Mouse (Mus musculus) liver, embryonic 14.5 days (tissue): Measurements from ENCODE around the gene 4930578G10Rik. TPM values are rescaled to one million over a fixed set of nuclear protein-coding genes. Genes with fewer than 3 reads are reported as not detected.
"Not testable (repeated sequence)": the region's sequence is repeated elsewhere in the genome, so short reads cannot be mapped to it uniquely, and the experiment has no call there.

ENCODE experiments used
- ATAC-seq: fragments of 200-750 bp; cut with Nextera tagmentation; 2 replicates; pipeline ENCODE4 v1.8.0; 2017; ENCODE audit warnings: moderate number of reproducible peaks, mild to moderate bottlenecking, moderate library complexity; ENCODE audit not compliant: insufficient read depth
- DNase-seq, 3 experiments: peaks; one replicate each; pipeline ENCODE4 v3.0.0-alpha.2; 2012 to 2013; ENCODE audit warnings: low read depth in 3 of 3, low spot score in 3 of 3
- H3K27ac ChIP-seq: fragments of 300-500 bp; sonication (generic); 2 replicates; pipeline ENCODE4 v1.5.1; 2014; ENCODE audit warnings: moderate library complexity, mild to moderate bottlenecking, control low read depth, inconsistent platforms
- H3K27me3 ChIP-seq: fragments of 300-500 bp; sonication (generic); 2 replicates; pipeline ENCODE4 v1.6.1; 2014; ENCODE audit warnings: mild to moderate bottlenecking, low read length, moderate library complexity; ENCODE audit not compliant: control insufficient read depth, insufficient read depth
- H3K36me3 ChIP-seq: fragments of 300-500 bp; sonication (generic); replicated peaks from 2 replicates; pipeline ENCODE4 v1.6.1; 2014; ENCODE audit warnings: low read depth; ENCODE audit not compliant: control insufficient read depth, insufficient read depth
- H3K4me1 ChIP-seq, 2 experiments: fragments of 200-500 bp in 1 of 2; fragments of 300-500 bp in 1 of 2; sonication (generic) in 1 of 2; replicated peaks; 2 replicates each; pipeline ENCODE4 v1.6.1; 2012 to 2014; ENCODE audit warnings: antibody characterized with exemption in 1 of 2, inconsistent platforms in 1 of 2, low read length in 1 of 2; ENCODE audit not compliant: control insufficient read depth in 2 of 2, insufficient read depth in 2 of 2
- H3K4me2 ChIP-seq: fragments of 300-500 bp; sonication (generic); 2 replicates; pipeline ENCODE4 v1.6.1; 2014; ENCODE audit warnings: low read depth, mild to moderate bottlenecking, control low read depth, moderate library complexity
- H3K4me3 ChIP-seq, 2 experiments: fragments of 200-500 bp in 1 of 2; fragments of 300-500 bp in 1 of 2; sonication (generic) in 1 of 2; 2 replicates each; pipeline ENCODE4 v1.5.1; 2012 to 2014; ENCODE audit warnings: low read depth in 2 of 2, low read length in 2 of 2, mild to moderate bottlenecking in 2 of 2, control low read depth in 1 of 2, inconsistent platforms in 1 of 2, moderate library complexity in 1 of 2; ENCODE audit not compliant: insufficient read depth in 1 of 2
- H3K9ac ChIP-seq: fragments of 300-500 bp; sonication (generic); replicated peaks from 2 replicates; pipeline ENCODE4 v1.6.1; 2014; ENCODE audit warnings: mild to moderate bottlenecking, control low read depth, moderate library complexity
- H3K9me3 ChIP-seq: fragments of 300-500 bp; sonication (generic); 2 replicates; pipeline ENCODE4 v1.6.1; 2016; ENCODE audit warnings: low read length, mixed read lengths; ENCODE audit not compliant: control insufficient read depth
- CTCF ChIP-seq: IDR thresholded peaks from 2 replicates; pipeline ENCODE4 v1.5.1; 2016; ENCODE audit warnings: antibody characterized with exemption, low read depth, control low read depth
- EP300 ChIP-seq: IDR thresholded peaks from 2 replicates; pipeline ENCODE4 v1.6.1; 2016; ENCODE audit warnings: antibody characterized with exemption, low read depth
- WGBS: fragments of 180-500 bp; shearing (Covaris S2); extraction: QIAGEN DNeasy Blood & Tissue Kit; methylation state at CpG from one replicate; pipeline ENCODE4 v1.1.7; 2014; ENCODE audit not compliant: insufficient replicate concordance; 5-methylcytosine and 5-hydroxymethylcytosine counted together
- polyA plus RNA-seq, 2 experiments: library from polyadenylated mRNA; depleted of rRNA in 1 of 2; stranded (reverse) in 1 of 2; unstranded in 1 of 2; fragments of >200 nt; fragmentation: Nextera tagmentation in 1 of 2; extraction: Ambion mirVana in 1 of 2; gene quantifications; 2 replicates each; pipeline versions ENCODE4 v1.2.1 to v1.2.3; 2012 to 2014

4930578G10Rik gene
- polyA plus RNA-seq, 2 experiments = not detected

GRCm38 (mm10) chr4:42863487-42863886, 128.1 kb downstream of the 4930578G10Rik start:
- peak overlapping the region; percentile 34 to 50; a peak in 3 of 4 replicates for H3K4me3 ChIP-seq
- peak; percentile 72 for ATAC-seq
- H3K4me2 ChIP-seq = peak overlapping the region; percentile 59
- peak overlapping the region; percentile 59 for H3K9ac ChIP-seq
- DNase-seq, H3K36me3 ChIP-seq, H3K27me3 ChIP-seq, H3K9me3 ChIP-seq: not testable (repeated sequence)
- peak overlapping the region; percentile 83 for H3K27ac ChIP-seq
- peaks cover 44 to 63% of the 10 kb centered on the region in 2 experiments for H3K4me1 ChIP-seq
- TF ChIP-seq EP300 = peak; percentile 45; the same call in 1 of the 2 replicates
- WGBS = 44% methylated on average over 5 of the region's 5 CpGs

GRCm38 (mm10) chr4:42867390-42867789, 132.0 kb downstream of the 4930578G10Rik start:
- Histone ChIP-seq H3K4me2 (peak overlapping the region; percentile 45), H3K9me3 (no peaks in the 10 kb centered on the region), H3K27me3 (no peaks in the 10 kb centered on the region), H3K27ac (peak overlapping the region; percentile 92), H3K4me3 (no peak overlapping the region), H3K36me3 (no peaks in the 10 kb centered on the region), H3K4me1 (peaks cover 51 to 68% of the 10 kb centered on the region in 2 experiments), H3K9ac (peak overlapping the region; percentile 48)
- ATAC-seq (peak; percentile 90), DNase-seq (peak; percentile 82 to 85 (median 82))
- no peak for TF ChIP-seq CTCF
- TF ChIP-seq EP300 = peak; percentile 100
- WGBS = 15% methylated on average over 3 of the region's 3 CpGs

DNA sequence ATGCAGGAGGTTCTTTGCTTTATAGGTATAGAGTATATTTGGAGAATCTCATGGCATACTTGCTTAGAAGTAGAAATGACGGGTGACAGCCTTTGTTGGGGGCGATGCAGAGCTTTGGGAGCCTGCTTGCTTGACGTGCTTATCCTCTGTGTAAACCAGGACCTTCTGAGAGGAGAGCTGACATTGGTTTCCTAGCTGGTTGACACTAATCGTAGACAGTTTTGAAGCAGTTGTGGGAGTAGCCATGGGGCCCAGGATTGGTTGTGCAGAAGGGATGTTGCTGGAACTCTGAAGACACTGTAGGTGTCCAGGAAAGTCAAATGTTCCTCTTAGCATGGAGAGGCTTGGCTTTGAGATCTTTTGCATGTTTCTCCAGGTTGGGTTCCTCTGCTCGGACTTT, 132.8 kb downstream of the 4930578G10Rik start:
- TF ChIP-seq EP300 (no peak), CTCF (no peak)
- ATAC-seq = no peak
- 71% methylated on average over 5 of the region's 5 CpGs for WGBS
- peaks cover 49 to 63% of the 10 kb centered on the region in 2 experiments for H3K4me1 ChIP-seq
- H3K36me3 ChIP-seq = no peaks in the 10 kb centered on the region
- H3K27ac ChIP-seq = peak overlapping the region; percentile 92
- DNase-seq = no peak
- H3K9me3 ChIP-seq = no peaks in the 10 kb centered on the region
- peak overlapping the region; percentile 45 for H3K4me2 ChIP-seq
- H3K4me3 ChIP-seq = no peak overlapping the region
- no peaks in the 10 kb centered on the region for H3K27me3 ChIP-seq
- peak overlapping the region; percentile 48 for H3K9ac ChIP-seq

- Histone ChIP-seq H3K4me2 (no peak overlapping the region), H3K4me1 (peaks cover 42 to 54% of the 10 kb centered on the region in 2 experiments), H3K27ac (no peak overlapping the region), H3K4me3 (no peak overlapping the region), H3K9me3 (no peaks in the 10 kb centered on the region), H3K27me3 (no peaks in the 10 kb centered on the region), H3K9ac (no peak overlapping the region), H3K36me3 (no peaks in the 10 kb centered on the region)
- no peak for DNase-seq
- ATAC-seq = no peak
- TF ChIP-seq EP300 (no peak), CTCF (peak; percentile 46; the same call in 1 of the 2 replicates)
- 60% methylated on average over 5 of the region's 5 CpGs for WGBS
Observed at GRCm38 (mm10) chr4:42870748-42871147, 135.4 kb downstream of the 4930578G10Rik start.

GRCm38 (mm10) chr4:42872151-42872550, 136.8 kb downstream of the 4930578G10Rik start:
- TF ChIP-seq CTCF = no peak
- TF ChIP-seq EP300 = no peak
- Histone ChIP-seq H3K9ac (no peak overlapping the region), H3K36me3 (no peaks in the 10 kb centered on the region), H3K27ac (no peak overlapping the region), H3K4me1 (peaks cover 31 to 43% of the 10 kb centered on the region in 2 experiments), H3K4me2 (no peak overlapping the region), H3K4me3 (no peak overlapping the region), H3K9me3 (no peaks in the 10 kb centered on the region), H3K27me3 (no peaks in the 10 kb centered on the region)
- DNase-seq (no peak), ATAC-seq (no peak)
- WGBS = 87% methylated on average over 7 of the region's 7 CpGs
